15 mouse cellular contexts compared by ENCODE assay signal in genomic region chr6:25767552-25767951, GRCm38 (mm10). TPM values are rescaled to one million over a fixed set of nuclear protein-coding genes. Genes with fewer than 3 reads are reported as not detected.
DNase-seq lines count a peak whose midpoint lies in the region; ATAC-seq and TF ChIP-seq lines count a peak whose summit lies in the region.
"Had no signal": no experiment of that assay in that cellular context is flagged by ENCODE, and none has a peak within 500 bp of the region (broad histone marks: within the 10 kb centered on the region; RNA-seq: fewer than 3 reads in every experiment).

No protein-coding gene starts in this region.

- 87% methylated on average over 8 of the region's 8 CpGs for WGBS in hindbrain, embryonic 14.5 days
- WGBS in hindbrain, embryonic 12.5 days: 91% methylated on average over 8 of the region's 8 CpGs
- WGBS in hindbrain, postnatal 0 days: 70% methylated on average over 8 of the region's 8 CpGs
- WGBS in midbrain, embryonic 14.5 days: 80% methylated on average over 8 of the region's 8 CpGs
- 91% methylated on average over 8 of the region's 8 CpGs for WGBS in kidney, adult 2 months

- H3K36me3 ChIP-seq in hindbrain, embryonic 14.5 days (replicated peaks; ENCODE audit: control insufficient read depth, insufficient read depth): peaks cover 13% of the 10 kb centered on the region
- peaks cover 23% of the 10 kb centered on the region for H3K36me3 ChIP-seq in hindbrain, embryonic 12.5 days
- peaks cover 9% of the 10 kb centered on the region; the same call in 1 of the 2 replicates for H3K36me3 ChIP-seq in hindbrain, postnatal 0 days (ENCODE audit: insufficient read depth, low read length)
- H3K36me3 ChIP-seq in midbrain, embryonic 14.5 days (ENCODE audit: control insufficient read depth, insufficient read depth, low read length): 0 out of 2 replicates have a peak, but pooled peaks cover 17% of the 10 kb centered on the region
- no peaks in the 10 kb centered on the region for H3K36me3 ChIP-seq in kidney, adult 2 months (ENCODE audit: control insufficient read depth, insufficient read depth, low read length)

- 0 out of 2 replicates have a peak, but pooled peaks have one; percentile 3 for ATAC-seq in hindbrain, embryonic 14.5 days (ENCODE audit: low FRiP score)
- no peak for ATAC-seq in hindbrain, embryonic 12.5 days (ENCODE audit: low FRiP score)
- no peak for ATAC-seq in hindbrain, postnatal 0 days
- ATAC-seq in midbrain, embryonic 14.5 days (ENCODE audit: low FRiP score, low TSS enrichment): peak; percentile 37; the same call in 1 of the 2 replicates
- ATAC-seq: liver, postnatal 0 days had no signal

- H3K4me3 ChIP-seq in hindbrain, embryonic 14.5 days (replicated peaks; ENCODE audit: low read length): no peak overlapping the region
- H3K4me3 ChIP-seq in hindbrain, embryonic 12.5 days: no peak overlapping the region
- no peak overlapping the region for H3K4me3 ChIP-seq in hindbrain, postnatal 0 days (ENCODE audit: low read length)
- no peak overlapping the region for H3K4me3 ChIP-seq in midbrain, embryonic 14.5 days (replicated peaks; ENCODE audit: low read depth, low read length)
- no peak overlapping the region for H3K4me3 ChIP-seq in kidney, adult 2 months (ENCODE audit: insufficient read depth, low read depth, low read length)
- H3K4me3 ChIP-seq: hindbrain, embryonic 15.5 days had no signal

- no peaks in the 10 kb centered on the region for H3K4me1 ChIP-seq in hindbrain, embryonic 14.5 days (replicated peaks; ENCODE audit: control insufficient read depth, insufficient read depth, low read length)
- H3K4me1 ChIP-seq in hindbrain, embryonic 12.5 days: no peaks in the 10 kb centered on the region
- H3K4me1 ChIP-seq in hindbrain, postnatal 0 days (ENCODE audit: insufficient read depth, low read length): no peaks in the 10 kb centered on the region
- H3K4me1 ChIP-seq in midbrain, embryonic 14.5 days (ENCODE audit: control insufficient read depth, insufficient read depth, low read length): no peaks in the 10 kb centered on the region
- no peaks in the 10 kb centered on the region for H3K4me1 ChIP-seq in kidney, adult 2 months (ENCODE audit: control insufficient read depth, insufficient read depth, low read length)

- H3K9ac ChIP-seq in hindbrain, embryonic 14.5 days: no peak overlapping the region
- no peak overlapping the region for H3K9ac ChIP-seq in hindbrain, embryonic 12.5 days
- no peak overlapping the region for H3K9ac ChIP-seq in hindbrain, postnatal 0 days (replicated peaks; ENCODE audit: low read length)
- H3K9ac ChIP-seq in midbrain, embryonic 14.5 days (replicated peaks; ENCODE audit: low read length): 0 out of 2 replicates have a peak overlapping the region, but pooled peaks have one; percentile 20
- H3K9ac ChIP-seq: hindbrain, embryonic 15.5 days; liver, postnatal 0 days had no signal

- no peak overlapping the region for H3K27ac ChIP-seq in hindbrain, embryonic 14.5 days
- no peak overlapping the region for H3K27ac ChIP-seq in hindbrain, embryonic 12.5 days
- H3K27ac ChIP-seq in hindbrain, postnatal 0 days: no peak overlapping the region
- H3K27ac ChIP-seq in midbrain, embryonic 14.5 days (replicated peaks; ENCODE audit: low read depth, low read length): no peak overlapping the region
- no peak overlapping the region for H3K27ac ChIP-seq in kidney, adult 2 months (ENCODE audit: insufficient read depth, low read depth, low read length)
- H3K27ac ChIP-seq: hindbrain, embryonic 15.5 days; layer of hippocampus, adult 2 months; stomach, postnatal 0 days had no signal

- no peak overlapping the region for H3K4me2 ChIP-seq in hindbrain, embryonic 14.5 days (replicated peaks)
- H3K4me2 ChIP-seq in hindbrain, embryonic 12.5 days (replicated peaks): no peak overlapping the region
- H3K4me2 ChIP-seq in hindbrain, postnatal 0 days (ENCODE audit: low read depth, low read length): peak overlapping the region; percentile 28; the same call in 1 of the 2 replicates
- peak overlapping the region; percentile 30; the same call in 1 of the 2 replicates for H3K4me2 ChIP-seq in midbrain, embryonic 14.5 days (ENCODE audit: low read length)

- H3K9me3 ChIP-seq in hindbrain, embryonic 14.5 days (ENCODE audit: control insufficient read depth, low read length): no peaks in the 10 kb centered on the region
- H3K9me3 ChIP-seq in hindbrain, embryonic 12.5 days (replicated peaks): no peaks in the 10 kb centered on the region
- H3K9me3 ChIP-seq in hindbrain, postnatal 0 days (ENCODE audit: low read length): no peaks in the 10 kb centered on the region
- H3K9me3 ChIP-seq in midbrain, embryonic 14.5 days (ENCODE audit: control insufficient read depth, low read length): no peaks in the 10 kb centered on the region
- H3K9me3 ChIP-seq: hindbrain, embryonic 15.5 days had no signal

- TF ChIP-seq POLR2A in kidney, adult 2 months (IDR thresholded peaks at IDR 0.05; ENCODE audit: low read depth, low read length): no peak

- no peaks in the 10 kb centered on the region for H3K27me3 ChIP-seq in hindbrain, embryonic 14.5 days (ENCODE audit: control insufficient read depth, insufficient read depth, low read length)
- no peaks in the 10 kb centered on the region for H3K27me3 ChIP-seq in hindbrain, embryonic 12.5 days
- H3K27me3 ChIP-seq in hindbrain, postnatal 0 days (ENCODE audit: insufficient read depth, low read length): no peaks in the 10 kb centered on the region
- H3K27me3 ChIP-seq in midbrain, embryonic 14.5 days (ENCODE audit: control insufficient read depth, insufficient read depth, low read length): no peaks in the 10 kb centered on the region
- H3K27me3 ChIP-seq in kidney, adult 2 months (replicated peaks; ENCODE audit: control insufficient read depth, insufficient read depth, low read length): no peaks in the 10 kb centered on the region
- H3K27me3 ChIP-seq: hindbrain, embryonic 15.5 days had no signal

- TF ChIP-seq CTCF in hindbrain, postnatal 0 days (IDR thresholded peaks at IDR 0.05; ENCODE audit: low read depth): no peak
- no peak for TF ChIP-seq CTCF in kidney, adult 2 months (conservative IDR thresholded peaks at IDR 0.05; ENCODE audit: insufficient read depth, insufficient read length, low read depth, low read length)

- DNase-seq in hindbrain, embryonic 14.5 days (ENCODE audit: low spot score): no peak
- DNase-seq in hindbrain, postnatal 0 days (ENCODE audit: low spot score): peak; percentile 3
- DNase-seq in midbrain, embryonic 14.5 days: peak; percentile 25
- peak; percentile 8 for DNase-seq in yolk sac, embryonic 10.5 days (ENCODE audit: low spot score)
- no peak for DNase-seq in kidney, adult 2 months
- no peak for DNase-seq in ovary, postnatal 36 days (ENCODE audit: low spot score)
- DNase-seq: adrenal gland, adult 8-10 months; gastrocnemius, postnatal 25 days; kidney, adult 11 months; liver; liver, postnatal 0 days had no signal

RNA-seq across cellular contexts. Expression of gene Pot1a, which starts 41.5 kb away (rescaled TPM):
- 30.9 and 31.6 TPM in 2 replicates for polyA plus RNA-seq in hindbrain, embryonic 14.5 days (2014; fragmentation: Nextera tagmentation; extraction: Ambion mirVana)
- polyA plus RNA-seq in hindbrain, embryonic 12.5 days (2016; fragmentation: Nextera tagmentation; extraction: Ambion mirVana): 36.9 and 37.3 TPM in 2 replicates
- 22.8 and 24.7 TPM in 2 replicates for total RNA-seq in hindbrain, postnatal 0 days (2014; rRNA removed)
- 17.0 and 17.6 TPM in 2 replicates for polyA plus RNA-seq in hindbrain, postnatal 0 days (2015; fragmentation: Nextera tagmentation; extraction: Ambion mirVana)
- 26.1 and 36.4 TPM in 2 replicates for polyA plus RNA-seq in midbrain, embryonic 14.5 days (2014; fragmentation: Nextera tagmentation; extraction: Ambion mirVana)
- polyA plus RNA-seq in kidney, adult 2 months (2012; rRNA removed): 4.1 and 4.8 TPM in 2 replicates

Comparison
In these comparisons a context has a peak if more than half of its experiments do, and no peak if none do; other contexts are left out.
1. ATAC-seq: peak in hindbrain, embryonic 14.5 days (single experiment) and midbrain, embryonic 14.5 days (single experiment); none in hindbrain, embryonic 12.5 days (single experiment) and hindbrain, postnatal 0 days (single experiment).
2. DNase-seq: peak in hindbrain, postnatal 0 days (single experiment), midbrain, embryonic 14.5 days (single experiment) and yolk sac, embryonic 10.5 days (single experiment); none in hindbrain, embryonic 14.5 days (single experiment), kidney, adult 2 months (single experiment) and ovary, postnatal 36 days (single experiment).
3. H3K4me2 ChIP-seq: peak in hindbrain, postnatal 0 days (single experiment) and midbrain, embryonic 14.5 days (single experiment); none in hindbrain, embryonic 14.5 days (single experiment) and hindbrain, embryonic 12.5 days (single experiment).